Mouse (Mus musculus): ENCODE measurements at regions not wholly inside any gene's neighbourhood (a gene's known extent, or its start where the extent isn't known, plus 50 kb on each side); places are given as distances from the start of the nearest gene placed in this dataset.

GRCm38 (mm10) chr11:6952787-6953186 is 110.5 kb upstream of the Adcy1 start:
- Histone ChIP-seq H3K4me1 (ENCODE audit: control insufficient read depth, insufficient read depth, low read length) (no peaks in the 10 kb centered on the region), H3K27me3 (ENCODE audit: control insufficient read depth, insufficient read depth, low read length) (no peaks in the 10 kb centered on the region), H3K79me2 (ENCODE audit: control insufficient read depth, insufficient read depth, low read length) (no peaks in the 10 kb centered on the region), H3K9ac (ENCODE audit: low read depth, low read length) (no peak overlapping the region), H3K36me3 (ENCODE audit: control insufficient read depth, insufficient read depth, low read length) (no peaks in the 10 kb centered on the region), H3K27ac (replicated peaks; ENCODE audit: insufficient read depth, low read depth, low read length) (no peak overlapping the region), H3K4me3 (ENCODE audit: insufficient read depth, low read depth, low read length) (no peak overlapping the region)
- peak; percentile 1 for DNase-seq (ENCODE audit: extremely low read depth, low read depth, low spot score)
- 44% methylated on average over 1 of the region's 1 CpGs for WGBS
- TF ChIP-seq POLR2A (IDR thresholded peaks at IDR 0.05; ENCODE audit: extremely low read depth, insufficient read depth, low read length) = no peak
- TF ChIP-seq CTCF (IDR thresholded peaks at IDR 0.05; ENCODE audit: low read depth, low read length) = no peak

- Histone ChIP-seq H3K9ac (ENCODE audit: low read depth, low read length) (no peak overlapping the region), H3K36me3 (ENCODE audit: control insufficient read depth, insufficient read depth, low read length) (no peaks in the 10 kb centered on the region), H3K4me3 (ENCODE audit: insufficient read depth, low read depth, low read length) (no peak overlapping the region), H3K79me2 (ENCODE audit: control insufficient read depth, insufficient read depth, low read length) (no peaks in the 10 kb centered on the region), H3K27ac (replicated peaks; ENCODE audit: insufficient read depth, low read depth, low read length) (no peak overlapping the region), H3K27me3 (ENCODE audit: control insufficient read depth, insufficient read depth, low read length) (no peaks in the 10 kb centered on the region), H3K4me1 (ENCODE audit: control insufficient read depth, insufficient read depth, low read length) (no peaks in the 10 kb centered on the region)
- DNase-seq (ENCODE audit: extremely low read depth, low read depth, low spot score) = no peak
- TF ChIP-seq POLR2A (IDR thresholded peaks at IDR 0.05; ENCODE audit: extremely low read depth, insufficient read depth, low read length) = no peak
- no peak for TF ChIP-seq CTCF (IDR thresholded peaks at IDR 0.05; ENCODE audit: low read depth, low read length)
Measured at GRCm38 (mm10) chr11:6951361-6951760, 111.9 kb upstream of the Adcy1 start.

- no peak overlapping the region for H3K4me3 ChIP-seq (ENCODE audit: insufficient read depth, low read depth, low read length)
- H3K36me3 ChIP-seq (ENCODE audit: control insufficient read depth, insufficient read depth, low read length) = no peaks in the 10 kb centered on the region
- H3K27ac ChIP-seq (replicated peaks; ENCODE audit: insufficient read depth, low read depth, low read length) = no peak overlapping the region
- H3K27me3 ChIP-seq (ENCODE audit: control insufficient read depth, insufficient read depth, low read length) = no peaks in the 10 kb centered on the region
- WGBS = 83% methylated on average over 2 of the region's 2 CpGs
- H3K9ac ChIP-seq (ENCODE audit: low read depth, low read length) = no peak overlapping the region
- no peak for DNase-seq (ENCODE audit: extremely low read depth, low read depth, low spot score)
- H3K79me2 ChIP-seq (ENCODE audit: control insufficient read depth, insufficient read depth, low read length) = no peaks in the 10 kb centered on the region
- no peaks in the 10 kb centered on the region for H3K4me1 ChIP-seq (ENCODE audit: control insufficient read depth, insufficient read depth, low read length)
- no peak for TF ChIP-seq CTCF (IDR thresholded peaks at IDR 0.05; ENCODE audit: low read depth, low read length)
- TF ChIP-seq POLR2A (IDR thresholded peaks at IDR 0.05; ENCODE audit: extremely low read depth, insufficient read depth, low read length) = no peak
Measured at GRCm38 (mm10) chr11:6949051-6949450, 111.6 kb upstream of the Gm11983 start.

- no peak overlapping the region for H3K9ac ChIP-seq (ENCODE audit: low read depth, low read length)
- H3K4me3 ChIP-seq (ENCODE audit: insufficient read depth, low read depth, low read length) = no peak overlapping the region
- no peak for DNase-seq (ENCODE audit: extremely low read depth, low read depth, low spot score)
- H3K4me1 ChIP-seq (ENCODE audit: control insufficient read depth, insufficient read depth, low read length) = no peaks in the 10 kb centered on the region
- H3K36me3 ChIP-seq (ENCODE audit: control insufficient read depth, insufficient read depth, low read length) = no peaks in the 10 kb centered on the region
- H3K27me3 ChIP-seq (ENCODE audit: control insufficient read depth, insufficient read depth, low read length) = no peaks in the 10 kb centered on the region
- H3K79me2 ChIP-seq (ENCODE audit: control insufficient read depth, insufficient read depth, low read length) = no peaks in the 10 kb centered on the region
- TF ChIP-seq POLR2A (IDR thresholded peaks at IDR 0.05; ENCODE audit: extremely low read depth, insufficient read depth, low read length) = no peak
- no peak for TF ChIP-seq CTCF (IDR thresholded peaks at IDR 0.05; ENCODE audit: low read depth, low read length)
- WGBS = 88% methylated on average over 1 of the region's 1 CpGs
- no peak overlapping the region for H3K27ac ChIP-seq (replicated peaks; ENCODE audit: insufficient read depth, low read depth, low read length)
Measured at GRCm38 (mm10) chr11:6934157-6934556, 96.7 kb upstream of the Gm11983 start.

GRCm38 (mm10) chr11:6926036-6926435 is 88.6 kb upstream of the Gm11983 start:
- TF ChIP-seq CTCF (IDR thresholded peaks at IDR 0.05; ENCODE audit: low read depth, low read length) (no peak), POLR2A (IDR thresholded peaks at IDR 0.05; ENCODE audit: extremely low read depth, insufficient read depth, low read length) (no peak)
- no peaks in the 10 kb centered on the region for H3K36me3 ChIP-seq (ENCODE audit: control insufficient read depth, insufficient read depth, low read length)
- H3K4me1 ChIP-seq (ENCODE audit: control insufficient read depth, insufficient read depth, low read length) = no peaks in the 10 kb centered on the region
- H3K4me3 ChIP-seq (ENCODE audit: insufficient read depth, low read depth, low read length) = no peak overlapping the region
- no peak overlapping the region for H3K27ac ChIP-seq (replicated peaks; ENCODE audit: insufficient read depth, low read depth, low read length)
- no peak overlapping the region for H3K9ac ChIP-seq (ENCODE audit: low read depth, low read length)
- H3K79me2 ChIP-seq (ENCODE audit: control insufficient read depth, insufficient read depth, low read length) = no peaks in the 10 kb centered on the region
- WGBS = 97% methylated on average over 8 of the region's 8 CpGs
- DNase-seq (ENCODE audit: extremely low read depth, low read depth, low spot score) = no peak
- H3K27me3 ChIP-seq (ENCODE audit: control insufficient read depth, insufficient read depth, low read length) = no peaks in the 10 kb centered on the region

GRCm38 (mm10) chr11:6924476-6924875 is 87.0 kb upstream of the Gm11983 start:
- Histone ChIP-seq H3K36me3 (ENCODE audit: control insufficient read depth, insufficient read depth, low read length) (no peaks in the 10 kb centered on the region), H3K27me3 (ENCODE audit: control insufficient read depth, insufficient read depth, low read length) (no peaks in the 10 kb centered on the region), H3K4me1 (ENCODE audit: control insufficient read depth, insufficient read depth, low read length) (no peaks in the 10 kb centered on the region), H3K79me2 (ENCODE audit: control insufficient read depth, insufficient read depth, low read length) (no peaks in the 10 kb centered on the region), H3K9ac (ENCODE audit: low read depth, low read length) (no peak overlapping the region), H3K27ac (replicated peaks; ENCODE audit: insufficient read depth, low read depth, low read length) (no peak overlapping the region), H3K4me3 (ENCODE audit: insufficient read depth, low read depth, low read length) (no peak overlapping the region)
- no peak for DNase-seq (ENCODE audit: extremely low read depth, low read depth, low spot score)
- no peak for TF ChIP-seq CTCF (IDR thresholded peaks at IDR 0.05; ENCODE audit: low read depth, low read length)
- TF ChIP-seq POLR2A (IDR thresholded peaks at IDR 0.05; ENCODE audit: extremely low read depth, insufficient read depth, low read length) = no peak
- 49% methylated on average over 6 of the region's 6 CpGs for WGBS
